Mouse (Mus musculus) gonadal fat pad, adult 2 months (tissue): Measurements from ENCODE around the gene Zbtb20. TPM values are rescaled to one million over a fixed set of nuclear protein-coding genes. Genes with fewer than 3 reads are reported as not detected.
A peak's percentile ranks its signal among the peaks of the same experiment; 100 is the strongest.

Experiments used
- DNase-seq: peaks from one replicate; pipeline ENCODE4 v3.0.0-alpha.2; 2012; ENCODE audit warnings: low read depth
- polyA plus RNA-seq: library from polyadenylated mRNA; depleted of rRNA; stranded (reverse); fragments of >200 nt; gene quantifications from 2 replicates; pipeline ENCODE4 v1.2.3, GENCODE M21; 2012

Gene Zbtb20
- polyA plus RNA-seq, 1 experiment = 40.3 TPM

- no peak for DNase-seq
These were observed 318.1 kb downstream of the Zbtb20 start for GRCm38 (mm10) chr16:43193631-43194239.

GRCm38 (mm10) chr16:43217336-43218006 lies 341.8 kb downstream of the Zbtb20 start:
- peak; percentile 81 for DNase-seq

- DNase-seq = no peak
These were observed 343.7 kb downstream of the Zbtb20 start for GRCm38 (mm10) chr16:43219367-43219766.

GRCm38 (mm10) chr16:43221313-43221712 lies 345.6 kb downstream of the Zbtb20 start:
- no peak for DNase-seq

GRCm38 (mm10) chr16:43230253-43230652 lies 354.6 kb downstream of the Zbtb20 start:
- DNase-seq = no peak

GRCm38 (mm10) chr16:43234249-43234648 lies 358.6 kb downstream of the Zbtb20 start:
- DNase-seq = no peak

- peak; percentile 38 for DNase-seq
These were observed 359.6 kb downstream of the Zbtb20 start for GRCm38 (mm10) chr16:43235317-43235716.

- no peak for DNase-seq
These were observed 360.1 kb downstream of the Zbtb20 start for GRCm38 (mm10) chr16:43235721-43236159.

GRCm38 (mm10) chr16:43237551-43237950 lies 361.9 kb downstream of the Zbtb20 start:
- DNase-seq = peak; percentile 17

GRCm38 (mm10) chr16:43247026-43247425 lies 371.3 kb downstream of the Zbtb20 start:
- DNase-seq = no peak

GRCm38 (mm10) chr16:43253077-43253476 lies 377.4 kb downstream of the Zbtb20 start:
- no peak for DNase-seq

- DNase-seq = no peak
These were observed 378.1 kb downstream of the Zbtb20 start for GRCm38 (mm10) chr16:43253746-43254145.

GRCm38 (mm10) chr16:43256191-43256899 lies 380.7 kb downstream of the Zbtb20 start:
- DNase-seq = no peak

- DNase-seq = no peak
These were observed 381.2 kb downstream of the Zbtb20 start for GRCm38 (mm10) chr16:43256900-43257281.

- no peak for DNase-seq
These were observed 383.8 kb downstream of the Zbtb20 start for GRCm38 (mm10) chr16:43259466-43259865.

GRCm38 (mm10) chr16:43260862-43261261 lies 385.2 kb downstream of the Zbtb20 start:
- DNase-seq = no peak

GRCm38 (mm10) chr16:43274057-43274595 lies 398.4 kb downstream of the Zbtb20 start:
- DNase-seq = no peak

GRCm38 (mm10) chr16:43276764-43277163 lies 401.1 kb downstream of the Zbtb20 start:
- no peak for DNase-seq

- DNase-seq = no peak
These were observed 410.6 kb downstream of the Zbtb20 start for GRCm38 (mm10) chr16:43286319-43286718.

- DNase-seq = no peak
These were observed 411.2 kb downstream of the Zbtb20 start for GRCm38 (mm10) chr16:43286783-43287383.

GRCm38 (mm10) chr16:43291423-43291822 lies 415.7 kb downstream of the Zbtb20 start:
- DNase-seq = no peak

- DNase-seq = no peak
These were observed 422.4 kb downstream of the Zbtb20 start for GRCm38 (mm10) chr16:43297953-43298596.
